Mouse (Mus musculus): ENCODE data around the gene Fam184b. TPM values are rescaled to one million over a fixed set of nuclear protein-coding genes. Genes with fewer than 3 reads are reported as not detected.

Gene Fam184b
- polyA plus RNA-seq, 1 experiment from 2014 or later: 0.23 TPM

DNA sequence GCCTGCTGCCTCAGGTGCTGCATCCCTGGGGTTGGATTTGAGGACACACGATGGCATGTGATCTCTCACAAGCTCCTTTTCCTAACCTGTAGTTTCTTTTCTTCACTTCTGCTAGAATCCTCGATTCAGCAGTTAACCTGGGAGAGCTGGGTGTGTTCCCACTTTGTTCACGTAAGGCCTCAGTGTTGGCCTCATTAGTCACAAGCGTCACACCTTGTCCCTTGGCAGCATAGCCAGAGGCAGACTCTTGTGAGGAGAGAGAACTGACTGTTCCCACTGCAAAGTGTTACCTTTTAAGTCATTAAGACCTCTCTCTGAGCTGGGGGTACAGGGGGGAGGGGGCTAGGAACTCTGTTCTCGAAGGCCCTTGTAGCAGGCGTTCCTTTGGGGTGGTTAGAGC, 126.5 kb downstream of the Fam184b start:
- H3K27me3 ChIP-seq (replicated peaks): no peaks in the 10 kb centered on the region
- H3K4me1 ChIP-seq: no peaks in the 10 kb centered on the region
- 82% methylated on average over 6 of the region's 6 CpGs for WGBS
- no peak overlapping the region for H3K4me2 ChIP-seq
- H3K36me3 ChIP-seq: peaks cover 53% of the 10 kb centered on the region
- no peak overlapping the region for H3K4me3 ChIP-seq
- no peak for ATAC-seq (ENCODE audit: extremely low read depth, insufficient number of reproducible peaks, low FRiP score, low TSS enrichment)
- H3K27ac ChIP-seq (replicated peaks): no peak overlapping the region
- no peaks in the 10 kb centered on the region for H3K9me3 ChIP-seq
- no peak overlapping the region for H3K9ac ChIP-seq

DNA sequence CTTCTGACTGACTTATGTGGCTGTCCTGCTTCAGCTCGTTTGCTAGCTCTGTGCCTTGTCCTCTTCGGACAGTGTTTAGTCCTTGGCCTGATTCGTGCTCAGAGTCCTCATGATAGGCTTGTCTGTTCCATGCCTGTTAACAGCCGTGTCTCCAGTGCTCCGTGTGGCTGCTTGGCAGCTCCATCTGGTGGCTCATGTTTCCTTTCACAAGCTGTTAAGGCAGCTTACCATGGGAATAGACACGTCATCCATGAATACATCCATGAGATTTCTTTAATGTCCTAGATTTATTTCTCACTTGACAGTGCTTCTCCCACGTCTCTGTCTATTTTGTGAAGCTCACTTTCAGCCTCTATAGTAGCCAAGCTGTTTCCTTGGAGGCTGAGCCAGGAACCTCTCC, 129.3 kb downstream of the Fam184b start:
- H3K4me3 ChIP-seq: no peak overlapping the region
- ATAC-seq (ENCODE audit: extremely low read depth, insufficient number of reproducible peaks, low FRiP score, low TSS enrichment): no peak
- no peaks in the 10 kb centered on the region for H3K27me3 ChIP-seq (replicated peaks)
- H3K4me1 ChIP-seq: no peaks in the 10 kb centered on the region
- H3K27ac ChIP-seq (replicated peaks): no peak overlapping the region
- no peak overlapping the region for H3K9ac ChIP-seq
- H3K4me2 ChIP-seq: no peak overlapping the region
- H3K36me3 ChIP-seq: peaks cover 80% of the 10 kb centered on the region
- no peaks in the 10 kb centered on the region for H3K9me3 ChIP-seq
- WGBS: 79% methylated on average over 7 of the region's 7 CpGs

DNA sequence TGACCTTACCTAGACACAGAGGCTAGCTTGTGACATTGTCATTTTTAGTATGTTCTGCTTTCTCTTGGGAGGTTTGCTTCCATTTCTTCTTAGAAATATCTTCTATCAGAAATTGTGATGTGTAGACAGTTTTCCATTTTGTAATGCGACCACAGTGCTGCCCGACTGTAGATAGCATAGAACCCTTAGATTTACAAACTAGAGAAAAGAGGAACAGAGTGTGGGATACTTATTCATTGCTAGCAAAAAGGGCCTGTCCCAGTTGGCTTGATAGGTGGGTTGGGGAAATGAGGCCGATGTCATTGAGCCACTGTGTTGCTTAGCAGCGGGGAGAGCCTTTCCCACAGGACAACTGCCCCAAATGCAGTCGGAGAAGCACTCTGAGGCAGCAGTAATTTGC, 141.8 kb downstream of the Fam184b start:
- peaks cover 68% of the 10 kb centered on the region for H3K36me3 ChIP-seq
- no peak overlapping the region for H3K9ac ChIP-seq
- H3K4me1 ChIP-seq: peaks cover 14% of the 10 kb centered on the region
- no peaks in the 10 kb centered on the region for H3K9me3 ChIP-seq
- H3K27ac ChIP-seq (replicated peaks): no peak overlapping the region
- no peak overlapping the region for H3K4me2 ChIP-seq
- WGBS: 82% methylated on average over 5 of the region's 5 CpGs
- no peaks in the 10 kb centered on the region for H3K27me3 ChIP-seq (replicated peaks)
- no peak overlapping the region for H3K4me3 ChIP-seq
- ATAC-seq (ENCODE audit: extremely low read depth, insufficient number of reproducible peaks, low FRiP score, low TSS enrichment): no peak

GRCm38 (mm10) chr5:45496930-45497550, 142.4 kb downstream of the Fam184b start:
- peaks cover 63% of the 10 kb centered on the region for H3K36me3 ChIP-seq
- no peak for ATAC-seq (ENCODE audit: extremely low read depth, insufficient number of reproducible peaks, low FRiP score, low TSS enrichment)
- H3K27me3 ChIP-seq (replicated peaks): peaks cover 5% of the 10 kb centered on the region
- H3K27ac ChIP-seq (replicated peaks): no peak overlapping the region
- no peak overlapping the region for H3K4me2 ChIP-seq
- H3K9ac ChIP-seq: no peak overlapping the region
- H3K9me3 ChIP-seq: no peaks in the 10 kb centered on the region
- no peak overlapping the region for H3K4me3 ChIP-seq
- 85% methylated on average over 12 of the region's 12 CpGs for WGBS
- peaks cover 16% of the 10 kb centered on the region for H3K4me1 ChIP-seq

DNA sequence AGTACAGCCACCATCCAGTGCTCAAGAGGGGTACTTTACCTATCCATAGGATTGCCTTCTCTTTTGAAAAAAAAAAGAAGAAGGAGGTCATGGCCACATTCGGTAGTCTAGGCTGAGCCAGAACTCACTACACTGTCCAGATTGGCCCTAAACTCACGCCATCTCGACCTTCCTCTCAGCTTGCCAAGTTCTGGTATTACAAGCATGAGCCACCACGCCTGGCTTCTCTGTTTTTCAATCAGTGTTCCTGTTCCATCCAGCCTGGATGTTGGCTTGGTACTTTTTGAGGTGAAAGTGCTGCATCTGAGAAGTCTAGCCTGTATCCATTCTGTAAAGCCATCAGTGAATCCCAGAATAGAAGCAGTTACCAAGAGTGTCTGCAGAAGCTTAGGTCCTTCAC, 142.9 kb downstream of the Fam184b start:
- H3K4me1 ChIP-seq: peaks cover 16% of the 10 kb centered on the region
- WGBS: 82% methylated on average over 4 of the region's 4 CpGs
- no peak overlapping the region for H3K9ac ChIP-seq
- no peak overlapping the region for H3K27ac ChIP-seq (replicated peaks)
- no peak overlapping the region for H3K4me3 ChIP-seq
- H3K9me3 ChIP-seq: no peaks in the 10 kb centered on the region
- ATAC-seq (ENCODE audit: extremely low read depth, insufficient number of reproducible peaks, low FRiP score, low TSS enrichment): no peak
- H3K27me3 ChIP-seq (replicated peaks): peaks cover 10% of the 10 kb centered on the region
- H3K36me3 ChIP-seq: peaks cover 57% of the 10 kb centered on the region
- no peak overlapping the region for H3K4me2 ChIP-seq

DNA sequence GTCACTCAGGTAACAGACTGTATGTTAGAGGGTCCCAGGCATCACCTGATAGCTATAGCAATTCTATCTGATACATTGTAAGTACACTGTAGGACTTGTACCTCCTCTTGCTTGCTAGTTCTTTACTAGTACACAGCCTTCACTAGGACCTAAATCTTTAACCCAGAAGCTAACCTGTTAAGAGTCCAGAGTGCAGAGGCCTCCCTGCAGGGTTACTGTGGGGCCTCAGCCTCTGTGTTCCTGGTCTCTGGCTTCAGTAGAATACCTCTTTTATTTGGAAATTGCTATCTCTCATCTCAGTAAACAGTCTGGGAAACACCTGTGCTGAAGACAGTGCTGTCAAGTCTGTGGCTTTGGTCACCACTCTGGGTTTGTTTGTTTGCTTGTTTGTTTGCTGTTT, 143.4 kb downstream of the Fam184b start:
- no peak for ATAC-seq (ENCODE audit: extremely low read depth, insufficient number of reproducible peaks, low FRiP score, low TSS enrichment)
- Histone ChIP-seq H3K4me3 (no peak overlapping the region), H3K9me3 (no peaks in the 10 kb centered on the region), H3K27ac (replicated peaks) (no peak overlapping the region), H3K4me2 (no peak overlapping the region), H3K36me3 (peaks cover 53% of the 10 kb centered on the region), H3K9ac (no peak overlapping the region), H3K27me3 (replicated peaks) (peaks cover 15% of the 10 kb centered on the region), H3K4me1 (peaks cover 16% of the 10 kb centered on the region)

DNA sequence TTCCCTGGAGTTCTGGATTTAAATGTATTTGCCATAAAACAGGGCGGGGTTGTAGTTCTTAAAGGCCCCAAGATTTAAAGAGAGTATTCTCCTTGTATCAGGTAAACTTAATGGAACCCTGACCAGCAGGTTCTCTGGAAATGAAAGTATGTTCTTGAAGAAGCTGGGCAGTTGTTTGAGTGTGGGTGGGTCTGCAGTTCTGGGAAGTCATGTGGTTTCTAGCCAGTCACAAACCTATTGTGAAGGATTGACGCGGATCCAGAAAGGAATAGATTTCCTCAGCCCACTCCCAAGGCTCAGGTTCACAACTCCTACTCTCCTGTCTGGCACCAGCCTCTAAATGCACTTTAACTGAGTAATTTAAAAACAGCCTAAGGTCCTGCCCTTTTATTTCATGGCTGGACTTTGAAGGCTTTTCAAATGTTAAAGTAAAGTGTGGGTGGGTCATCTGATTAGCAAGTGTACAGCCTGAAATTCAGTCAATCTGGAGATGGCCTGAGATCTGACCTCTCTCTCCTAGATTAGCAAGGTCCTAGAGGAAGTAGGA, 143.9 kb downstream of the Fam184b start:
- Histone ChIP-seq H3K27ac (replicated peaks) (no peak overlapping the region), H3K4me1 (peaks cover 16% of the 10 kb centered on the region), H3K9ac (0 out of 2 replicates have a peak overlapping the region, but pooled peaks have one; percentile 3), H3K9me3 (no peaks in the 10 kb centered on the region), H3K36me3 (peaks cover 48% of the 10 kb centered on the region), H3K27me3 (replicated peaks) (peaks cover 19% of the 10 kb centered on the region), H3K4me2 (no peak overlapping the region), H3K4me3 (no peak overlapping the region)
- WGBS: 86% methylated on average over 3 of the region's 3 CpGs
- ATAC-seq (ENCODE audit: extremely low read depth, insufficient number of reproducible peaks, low FRiP score, low TSS enrichment): no peak

DNA sequence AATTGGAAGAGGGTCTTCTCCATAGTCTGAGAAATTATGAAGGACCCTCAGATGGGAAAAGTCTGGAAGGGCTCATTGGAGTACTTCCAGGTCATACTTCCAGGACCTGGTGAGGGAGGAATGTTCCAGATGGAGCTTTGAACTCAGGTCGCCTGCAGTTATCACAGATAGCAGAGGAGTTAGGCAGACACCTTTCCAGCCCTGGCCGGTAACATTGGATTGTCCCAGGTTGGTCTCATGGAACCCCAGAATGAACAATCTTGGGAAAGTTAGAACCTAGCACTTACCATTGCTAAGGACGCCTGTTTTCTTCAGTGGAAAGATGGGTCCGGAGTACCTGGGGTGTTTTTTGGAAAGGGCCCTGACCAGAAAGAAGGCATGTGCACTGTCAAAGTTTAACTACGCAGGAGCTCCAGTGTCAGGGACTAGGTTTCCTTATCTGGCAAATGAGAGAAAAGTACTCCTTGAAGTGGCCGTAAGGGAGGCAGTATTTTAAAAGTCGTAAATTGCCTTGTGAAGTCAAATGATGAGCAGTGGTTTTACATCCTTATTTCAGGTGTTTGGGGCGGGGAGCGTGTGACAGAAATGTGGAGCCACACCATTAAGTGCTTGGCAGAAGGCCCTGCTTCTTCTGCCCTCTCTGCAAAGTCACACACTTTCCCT, 145.2 kb downstream of the Fam184b start:
- Histone ChIP-seq H3K36me3 (peaks cover 36% of the 10 kb centered on the region), H3K4me3 (peak overlapping the region; percentile 83), H3K4me2 (peak overlapping the region; percentile 79), H3K4me1 (peaks cover 16% of the 10 kb centered on the region), H3K9ac (peak overlapping the region; percentile 91), H3K9me3 (no peaks in the 10 kb centered on the region), H3K27ac (replicated peaks) (peak overlapping the region; percentile 81; the same call in 1 of the 2 replicates), H3K27me3 (replicated peaks) (peaks cover 19% of the 10 kb centered on the region)
- ATAC-seq (ENCODE audit: extremely low read depth, insufficient number of reproducible peaks, low FRiP score, low TSS enrichment): no peak
- 49% methylated on average over 9 of the region's 9 CpGs for WGBS

- ATAC-seq (ENCODE audit: extremely low read depth, insufficient number of reproducible peaks, low FRiP score, low TSS enrichment): peak; percentile 96
- Histone ChIP-seq H3K27me3 (replicated peaks) (peaks cover 19% of the 10 kb centered on the region), H3K4me2 (peak within 1 kb of the TSS; percentile 79), H3K27ac (replicated peaks) (peak within 1 kb of the TSS; percentile 81), H3K9me3 (no peaks in the 10 kb centered on the region), H3K4me3 (peak within 1 kb of the TSS; percentile 83), H3K9ac (peak within 1 kb of the TSS; percentile 91), H3K4me1 (peaks cover 16% of the 10 kb centered on the region), H3K36me3 (peaks cover 28% of the 10 kb centered on the region)
- WGBS: under 1% methylated on average over 78 of the region's 78 CpGs
These were observed 146.0 kb downstream of the Fam184b start, which contains the start of gene Lap3 for GRCm38 (mm10) chr5:45493191-45494092. TSS of gene Lap3 (plus strand) at chr5:45493374.

- Histone ChIP-seq H3K9ac (no peak overlapping the region), H3K4me3 (no peak overlapping the region), H3K36me3 (peaks cover 11% of the 10 kb centered on the region), H3K9me3 (no peaks in the 10 kb centered on the region), H3K4me1 (peaks cover 16% of the 10 kb centered on the region), H3K27ac (replicated peaks) (no peak overlapping the region), H3K27me3 (replicated peaks) (peaks cover 23% of the 10 kb centered on the region), H3K4me2 (no peak overlapping the region)
- WGBS: 71% methylated on average over 4 of the region's 4 CpGs
- ATAC-seq (ENCODE audit: extremely low read depth, insufficient number of reproducible peaks, low FRiP score, low TSS enrichment): no peak
These were observed 147.6 kb downstream of the Fam184b start for GRCm38 (mm10) chr5:45491776-45492175.

- Histone ChIP-seq H3K9ac (no peak overlapping the region), H3K27ac (replicated peaks) (no peak overlapping the region), H3K9me3 (no peaks in the 10 kb centered on the region), H3K4me1 (no peaks in the 10 kb centered on the region), H3K4me3 (no peak overlapping the region), H3K36me3 (no peaks in the 10 kb centered on the region), H3K27me3 (replicated peaks) (peaks cover 22% of the 10 kb centered on the region), H3K4me2 (no peak overlapping the region)
- WGBS: 72% methylated on average over 1 of the region's 1 CpGs
- no peak for ATAC-seq (ENCODE audit: extremely low read depth, insufficient number of reproducible peaks, low FRiP score, low TSS enrichment)
These were observed 155.8 kb downstream of the Fam184b start for GRCm38 (mm10) chr5:45483654-45484053.

All from heart, embryonic 13.5 days (tissue).